ENCODE assay signal across 19 mouse cellular contexts in genomic region chr4:65298212-65299181, GRCm38 (mm10).
DNase-seq lines count a peak whose midpoint lies in the region; ATAC-seq lines count a peak whose summit lies in the region.
"Had no signal": no experiment of that assay in that cellular context is flagged by ENCODE, and none has a peak within 500 bp of the region (broad histone marks: within the 10 kb centered on the region; RNA-seq: fewer than 3 reads in every experiment).

No protein-coding gene starts in this region.

- H3K4me3 ChIP-seq in forebrain, embryonic 13.5 days: no peak overlapping the region
- H3K4me3 ChIP-seq in forebrain, embryonic 14.5 days (ENCODE audit: low read depth, low read length): no peak overlapping the region
- H3K4me3 ChIP-seq in liver, embryonic 11.5 days (ENCODE audit: low read depth, low read length): no peak overlapping the region
- H3K4me3 ChIP-seq: limb, embryonic 13.5 days; megakaryocyte, embryonic 14.5 days; neural tube, embryonic 15.5 days had no signal

- peak overlapping the region; percentile 24 for H3K4me2 ChIP-seq in forebrain, embryonic 13.5 days
- no peak overlapping the region for H3K4me2 ChIP-seq in forebrain, embryonic 14.5 days (ENCODE audit: low read length)
- no peak overlapping the region for H3K4me2 ChIP-seq in liver, embryonic 11.5 days
- H3K4me2 ChIP-seq: heart, embryonic 11.5 days; limb, embryonic 13.5 days; neural tube, embryonic 15.5 days had no signal

- no peak overlapping the region for H3K9ac ChIP-seq in forebrain, embryonic 13.5 days
- no peak overlapping the region for H3K9ac ChIP-seq in forebrain, embryonic 14.5 days (ENCODE audit: low read length)
- H3K9ac ChIP-seq in liver, embryonic 11.5 days (ENCODE audit: low read depth, low read length): no peak overlapping the region
- H3K9ac ChIP-seq: limb, embryonic 13.5 days; neural tube, embryonic 15.5 days had no signal

- DNase-seq in forebrain, embryonic 14.5 days (ENCODE audit: low spot score): no peak
- DNase-seq in lung, postnatal 36 days: peak; percentile 38
- no peak for DNase-seq in lung, postnatal 4 days
- no peak for DNase-seq in liver, embryonic 11.5 days (ENCODE audit: low spot score)
- no peak for DNase-seq in thymus, adult 18-20 months
- DNase-seq: adrenal gland, postnatal 25 days; cerebellum, adult 9-11 months; kidney, adult 11 months; thymus, adult 2 months had no signal

- WGBS in forebrain, embryonic 13.5 days: 61% methylated on average over 9 of the region's 9 CpGs
- WGBS in forebrain, embryonic 14.5 days: 63% methylated on average over 9 of the region's 9 CpGs
- 65% methylated on average over 9 of the region's 9 CpGs for WGBS in liver, embryonic 11.5 days

- peaks cover 32% of the 10 kb centered on the region for H3K4me1 ChIP-seq in forebrain, embryonic 13.5 days
- H3K4me1 ChIP-seq in forebrain, embryonic 14.5 days (ENCODE audit: control insufficient read depth, insufficient read depth, low read length): peaks cover 15% of the 10 kb centered on the region
- no peaks in the 10 kb centered on the region; the same call in 1 of the 2 replicates for H3K4me1 ChIP-seq in liver, embryonic 11.5 days (replicated peaks; ENCODE audit: control insufficient read depth, insufficient read depth, low read length)
- H3K4me1 ChIP-seq: megakaryocyte, embryonic 14.5 days had no signal

- H3K9me3 ChIP-seq in forebrain, embryonic 13.5 days (replicated peaks): no peaks in the 10 kb centered on the region
- H3K9me3 ChIP-seq in forebrain, embryonic 14.5 days (replicated peaks; ENCODE audit: control insufficient read depth, low read length): no peaks in the 10 kb centered on the region
- no peaks in the 10 kb centered on the region for H3K9me3 ChIP-seq in liver, embryonic 11.5 days (ENCODE audit: control insufficient read depth, low read length)
- H3K9me3 ChIP-seq: limb, embryonic 13.5 days; neural tube, embryonic 15.5 days had no signal

- H3K27ac ChIP-seq in forebrain, embryonic 13.5 days: no peak overlapping the region
- no peak overlapping the region for H3K27ac ChIP-seq in forebrain, embryonic 14.5 days (ENCODE audit: low read depth, low read length)
- H3K27ac ChIP-seq in liver, embryonic 11.5 days (ENCODE audit: low read depth, low read length): no peak overlapping the region
- H3K27ac ChIP-seq: hindbrain, postnatal 0 days; limb, embryonic 13.5 days; neural tube, embryonic 15.5 days had no signal

- H3K36me3 ChIP-seq in forebrain, embryonic 13.5 days (ENCODE audit: poor library complexity, severe bottlenecking): no peaks in the 10 kb centered on the region
- H3K36me3 ChIP-seq in forebrain, embryonic 14.5 days (ENCODE audit: control insufficient read depth, insufficient read depth, low read length): no peaks in the 10 kb centered on the region
- H3K36me3 ChIP-seq in liver, embryonic 11.5 days (ENCODE audit: control insufficient read depth, insufficient read depth, low read length): no peaks in the 10 kb centered on the region
- H3K36me3 ChIP-seq: limb, embryonic 13.5 days; neural tube, embryonic 15.5 days had no signal

- ATAC-seq in forebrain, embryonic 13.5 days: no peak
- ATAC-seq in forebrain, embryonic 14.5 days: no peak
- ATAC-seq in liver, embryonic 11.5 days (replicated peaks; ENCODE audit: low FRiP score): peak; percentile 51; the same call in 1 of the 2 replicates
- peak; percentile 54 for ATAC-seq in megakaryocyte progenitor cell, adult 5-6 weeks (replicated peaks; ENCODE audit: poor library complexity)
- ATAC-seq in cerebellum, adult (ENCODE audit: insufficient number of reproducible peaks, low FRiP score, low TSS enrichment): no peak
- ATAC-seq: activated CD4-positive, CD25-positive, alpha-beta regulatory T cell, adult 4 months; hindbrain, postnatal 0 days; Patski had no signal

- H3K27me3 ChIP-seq in forebrain, embryonic 13.5 days: no peaks in the 10 kb centered on the region
- no peaks in the 10 kb centered on the region for H3K27me3 ChIP-seq in forebrain, embryonic 14.5 days (replicated peaks; ENCODE audit: control insufficient read depth, insufficient read depth, low read length)
- H3K27me3 ChIP-seq in liver, embryonic 11.5 days (replicated peaks; ENCODE audit: control insufficient read depth, insufficient read depth, low read length): no peaks in the 10 kb centered on the region
- H3K27me3 ChIP-seq: megakaryocyte, embryonic 14.5 days; neural tube, embryonic 15.5 days; Patski had no signal

Comparison
In these comparisons a context has a peak if more than half of its experiments do, and no peak if none do; other contexts are left out.
1. ATAC-seq: peak in liver, embryonic 11.5 days (single experiment) and megakaryocyte progenitor cell, adult 5-6 weeks (single experiment); none in forebrain, embryonic 13.5 days (single experiment), forebrain, embryonic 14.5 days (single experiment) and cerebellum, adult (single experiment).